In genomic region chr12:80112852-80113551, GRCm38 (mm10) we compare ENCODE assay signal across 8 mouse cellular contexts. TPM values are rescaled to one million over a fixed set of nuclear protein-coding genes. Genes with fewer than 3 reads are reported as not detected.
DNase-seq lines count a peak whose midpoint lies in the region; ATAC-seq and TF ChIP-seq lines count a peak whose summit lies in the region.

Gene Zfp36l1, minus strand, starts transcription at chr12:80113013.

- peaks cover 6% of the 10 kb centered on the region; the same call in 1 of the 2 replicates for H3K27me3 ChIP-seq in forebrain, embryonic 13.5 days
- H3K27me3 ChIP-seq in lung, embryonic 15.5 days: no peaks in the 10 kb centered on the region

- intact Hi-C loops in heart, postnatal 14 days (cut with DNase I): loop anchor here (5.0 kb wide), 2 partner anchors 206 to 276 kb away; no protein-coding TSS in a partner anchor

- peak within 1 kb of the TSS; percentile 94 for H3K27ac ChIP-seq in bone marrow, adult 2 months (ENCODE audit: control insufficient read depth, insufficient read depth, low read depth, low read length, poor library complexity)
- H3K27ac ChIP-seq in forebrain, embryonic 13.5 days: peak within 1 kb of the TSS; percentile 88
- H3K27ac ChIP-seq in lung, embryonic 15.5 days: peak within 1 kb of the TSS; percentile 99

- H3K4me2 ChIP-seq in forebrain, embryonic 13.5 days: peak within 1 kb of the TSS; percentile 97
- peak within 1 kb of the TSS; percentile 88 for H3K4me2 ChIP-seq in lung, embryonic 15.5 days

- TF ChIP-seq POLR2A in bone marrow, adult 2 months (IDR thresholded peaks at IDR 0.05; ENCODE audit: borderline replicate concordance, control insufficient read depth, low read depth, low read length): peak; percentile 99

- peak; percentile 94 for DNase-seq in CD8-positive naive resting alpha-beta T cell, adult 2 months (ENCODE audit: low read depth in 2 of 2, low spot score in 2 of 2)
- DNase-seq in heart, postnatal 14 days: peak; percentile 95 to 96
- no peak for DNase-seq in large intestine, adult 2 months (ENCODE audit: low read depth, low spot score)
- peak; percentile 90 for DNase-seq in ovary, adult 18-20 months (ENCODE audit: low spot score)
- peak; percentile 96 for DNase-seq in thymus, postnatal 14 days

- H3K36me3 ChIP-seq in forebrain, embryonic 13.5 days (ENCODE audit: poor library complexity, severe bottlenecking): peaks cover 7% of the 10 kb centered on the region; the same call in 1 of the 2 replicates
- peaks cover 10% of the 10 kb centered on the region for H3K36me3 ChIP-seq in lung, embryonic 15.5 days

- no peaks in the 10 kb centered on the region for H3K9me3 ChIP-seq in forebrain, embryonic 13.5 days (replicated peaks)
- H3K9me3 ChIP-seq in lung, embryonic 15.5 days: no peaks in the 10 kb centered on the region

- WGBS in bone marrow, adult 2 months: under 1% methylated on average over 40 of the region's 42 CpGs
- WGBS in forebrain, embryonic 13.5 days: under 1% methylated on average over 41 of the region's 42 CpGs
- under 1% methylated on average over 40 of the region's 42 CpGs for WGBS in large intestine, adult 2 months
- WGBS in lung, embryonic 15.5 days: under 1% methylated on average over 40 of the region's 42 CpGs

- peak within 1 kb of the TSS; percentile 86 for H3K9ac ChIP-seq in forebrain, embryonic 13.5 days
- peak within 1 kb of the TSS; percentile 98 for H3K9ac ChIP-seq in lung, embryonic 15.5 days

- peak within 1 kb of the TSS; percentile 98 for H3K4me3 ChIP-seq in bone marrow, adult 2 months (replicated peaks; ENCODE audit: control insufficient read depth, low read depth, low read length)
- peak within 1 kb of the TSS; percentile 67 for H3K4me3 ChIP-seq in forebrain, embryonic 13.5 days
- peak within 1 kb of the TSS; percentile 80 for H3K4me3 ChIP-seq in lung, embryonic 15.5 days

- H3K4me1 ChIP-seq in bone marrow, adult 2 months (ENCODE audit: control insufficient read depth, insufficient read depth, low read length): peaks cover 1% of the 10 kb centered on the region; the same call in 1 of the 2 replicates
- peaks cover 52% of the 10 kb centered on the region for H3K4me1 ChIP-seq in forebrain, embryonic 13.5 days
- H3K4me1 ChIP-seq in lung, embryonic 15.5 days: peaks cover 15% of the 10 kb centered on the region; the same call in 1 of the 2 replicates

- ATAC-seq in forebrain, embryonic 13.5 days: 0 out of 2 replicates have a peak, but pooled peaks have one; percentile 31
- peak; percentile 79 for ATAC-seq in lung, embryonic 15.5 days (ENCODE audit: borderline replicate concordance, extremely low read depth, low FRiP score, low TSS enrichment)

- TF ChIP-seq CTCF in bone marrow, adult 2 months (IDR thresholded peaks at IDR 0.05; ENCODE audit: control insufficient read depth, insufficient read depth, low read length): no peak

RNA-seq across cellular contexts. Expression of gene Zfp36l1, which starts in this region (rescaled TPM):
- polyA plus RNA-seq in bone marrow, adult 2 months (2011; ENCODE audit: insufficient read depth, insufficient read length, low replicate concordance, missing spikeins): 20.1 and 33.6 TPM in 2 replicates
- 52.6 and 60.2 TPM in 2 replicates for polyA plus RNA-seq in forebrain, embryonic 13.5 days (2015; fragmentation: Nextera tagmentation; extraction: Ambion mirVana)
- 10 to 100 TPM; 97.5 to 98.7 TPM for total RNA-seq in heart, postnatal 14 days (2021)
- 40.2 and 69.1 TPM in 2 replicates for polyA plus RNA-seq in large intestine, adult 2 months (2012; rRNA removed)
- 139 and 147 TPM in 2 replicates for polyA plus RNA-seq in lung, embryonic 15.5 days (2015; fragmentation: Nextera tagmentation; extraction: Ambion mirVana)
